Mouse (Mus musculus): Measurements from ENCODE around the gene Actr2. TPM values are rescaled to one million over a fixed set of nuclear protein-coding genes. Genes with fewer than 3 reads are reported as not detected.

Gene Actr2
- total RNA-seq, 1 experiment from 2014 or later, result 104 TPM

GRCm38 (mm10) chr11:20013366-20013765, 99.3 kb downstream of the Actr2 start:
- DNase-seq, result no peak

Other genes starting within 250 kb of the Actr2 start
- gene Spred2, start 188.5 kb downstream of the Actr2 start, total RNA-seq (2021), result 35.1 and 41.9 TPM in 2 replicates
- 146 and 165 TPM in 2 replicates for gene Rab1a, start 88.5 kb upstream of the Actr2 start, total RNA-seq (2021)
- gene Cep68, start 136.5 kb upstream of the Actr2 start, total RNA-seq (2021), result 31.1 and 32.2 TPM in 2 replicates
- 7.2 and 8.1 TPM in 2 replicates for gene Slc1a4, start 219.8 kb upstream of the Actr2 start, total RNA-seq (2021)